Mouse (Mus musculus) testis, adult 2 months (tissue): Measurements from ENCODE around the gene Gm6993.

Experiments
- CTCF ChIP-seq: fragments of 200-500 bp; IDR thresholded peaks from 2 replicates; pipeline ENCODE4 v1.5.1; 2012; ENCODE audit warnings: low read depth, mild to moderate bottlenecking, inconsistent platforms, low read length, moderate library complexity; ENCODE audit not compliant: control insufficient read depth, insufficient read depth, insufficient replicate concordance
- POLR2A ChIP-seq: fragments of 200-500 bp; IDR thresholded peaks from 2 replicates; pipeline ENCODE4 v1.6.1; 2012; ENCODE audit warnings: low read depth, mild to moderate bottlenecking, inconsistent platforms, low read length, moderate library complexity; ENCODE audit not compliant: control insufficient read depth

DNA sequence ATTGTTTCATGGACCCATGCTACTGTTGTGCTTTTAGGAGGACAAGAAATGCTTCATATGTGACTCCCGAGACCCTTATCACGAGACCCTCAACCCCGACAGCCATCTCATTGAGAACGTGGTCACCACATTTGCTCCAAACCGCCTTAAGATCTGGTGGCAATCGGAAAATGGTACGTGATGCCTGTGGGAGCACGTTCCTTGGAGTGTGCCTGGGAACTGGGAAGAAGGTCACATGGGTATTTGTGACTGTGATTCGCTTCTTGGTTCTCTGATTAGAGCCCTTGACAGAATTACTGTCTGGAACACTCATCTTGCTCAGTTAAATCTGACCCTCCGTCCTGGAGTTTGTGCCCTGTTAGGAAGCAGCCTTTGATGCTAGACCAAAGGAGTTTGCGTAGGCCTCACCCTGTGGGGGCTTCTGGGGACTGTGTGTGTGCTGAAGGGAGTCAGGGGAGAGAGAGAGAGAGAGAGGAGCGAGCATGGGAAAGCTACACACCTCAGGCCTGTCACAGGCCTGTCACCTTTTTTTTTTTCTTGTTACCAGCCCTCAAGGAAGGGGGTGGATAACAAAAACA, 28.5 kb downstream of the Gm6993 start:
- TF ChIP-seq CTCF: no peak
- TF ChIP-seq POLR2A: no peak
